Mouse (Mus musculus) hindbrain, embryonic 14.5 days (tissue): ENCODE results near the gene Cbarp. TPM values are rescaled to one million over a fixed set of nuclear protein-coding genes. Genes with fewer than 3 reads are reported as not detected.
A peak's percentile ranks its signal among the peaks of the same experiment; 100 is the strongest.

ENCODE experiments used
- ATAC-seq: fragments of 200-750 bp; cut with Nextera tagmentation; 2 replicates; pipeline ENCODE4 v1.8.0; 2017; ENCODE audit warnings: moderate number of reproducible peaks, mild to moderate bottlenecking, moderate TSS enrichment, moderate library complexity; ENCODE audit not compliant: low FRiP score
- DNase-seq: peaks from one replicate; pipeline ENCODE4 v3.0.0-alpha.2; 2015; ENCODE audit warnings: low spot score
- H3K27ac ChIP-seq: fragments of 300-500 bp; sonication (generic); 2 replicates; pipeline ENCODE4 v1.5.1; 2014; ENCODE audit warnings: mild to moderate bottlenecking, moderate library complexity
- H3K27me3 ChIP-seq: fragments of 300-500 bp; sonication (generic); 2 replicates; pipeline ENCODE4 v1.6.1; 2014; ENCODE audit warnings: mild to moderate bottlenecking, low read length, mixed read lengths; ENCODE audit not compliant: control insufficient read depth, insufficient read depth
- H3K36me3 ChIP-seq: fragments of 300-500 bp; sonication (generic); replicated peaks from 2 replicates; pipeline ENCODE4 v1.6.1; 2014; ENCODE audit not compliant: control insufficient read depth, insufficient read depth
- H3K4me1 ChIP-seq: fragments of 300-500 bp; sonication (generic); replicated peaks from 2 replicates; pipeline ENCODE4 v1.6.1; 2014; ENCODE audit warnings: antibody characterized with exemption, low read length, mixed read lengths; ENCODE audit not compliant: control insufficient read depth, insufficient read depth
- H3K4me2 ChIP-seq: fragments of 300-500 bp; sonication (generic); replicated peaks from 2 replicates; pipeline ENCODE4 v1.6.1; 2014; ENCODE audit warnings: mild to moderate bottlenecking, moderate library complexity
- H3K4me3 ChIP-seq: fragments of 300-500 bp; sonication (generic); replicated peaks from 2 replicates; pipeline ENCODE4 v1.5.1; 2014; ENCODE audit warnings: mild to moderate bottlenecking, low read length
- H3K9ac ChIP-seq: fragments of 300-500 bp; sonication (generic); 2 replicates; pipeline ENCODE4 v1.6.1; 2014
- H3K9me3 ChIP-seq: fragments of 300-500 bp; sonication (generic); 2 replicates; pipeline ENCODE4 v1.6.1; 2016; ENCODE audit warnings: low read length; ENCODE audit not compliant: control insufficient read depth
- WGBS: fragments of 180-500 bp; shearing (Covaris S2); extraction: QIAGEN DNeasy Blood & Tissue Kit; methylation state at CpG from one replicate; pipeline ENCODE4 v1.1.7; 2014; 5-methylcytosine and 5-hydroxymethylcytosine counted together
- polyA plus RNA-seq: library from polyadenylated mRNA; unstranded; fragments of >200 nt; fragmentation: Nextera tagmentation; extraction: Ambion mirVana; gene quantifications from 2 replicates; pipeline ENCODE4 v1.2.1, GENCODE M21; 2014

Gene Cbarp
- polyA plus RNA-seq, 1 experiment from 2014 or later: 93.4 TPM

- no peak for ATAC-seq
- peak overlapping the region; percentile 93; the same call in 1 of the 2 replicates for H3K9ac ChIP-seq
- H3K4me1 ChIP-seq: peaks cover 38% of the 10 kb centered on the region
- 78% methylated on average over 11 of the region's 11 CpGs for WGBS
- DNase-seq: no peak
- H3K9me3 ChIP-seq: no peaks in the 10 kb centered on the region
- H3K4me3 ChIP-seq: no peak overlapping the region
- H3K4me2 ChIP-seq: peak overlapping the region; percentile 96; the same call in 1 of the 2 replicates
- peaks cover 37% of the 10 kb centered on the region for H3K36me3 ChIP-seq
- H3K27me3 ChIP-seq: no peaks in the 10 kb centered on the region
- H3K27ac ChIP-seq: peak overlapping the region; percentile 98; the same call in 1 of the 2 replicates
Measured at GRCm38 (mm10) chr10:80139975-80140665, 515 bp downstream of the Cbarp start.

GRCm38 (mm10) chr10:80139439-80139775, 1.2 kb downstream of the Cbarp start:
- H3K4me3 ChIP-seq: peak overlapping the region; percentile 78
- H3K27ac ChIP-seq: peak overlapping the region; percentile 98
- H3K9me3 ChIP-seq: no peaks in the 10 kb centered on the region
- ATAC-seq (peak; percentile 7; the same call in 1 of the 2 replicates), DNase-seq (no peak)
- H3K36me3 ChIP-seq: peaks cover 37% of the 10 kb centered on the region
- H3K4me1 ChIP-seq: peaks cover 38% of the 10 kb centered on the region
- H3K27me3 ChIP-seq: no peaks in the 10 kb centered on the region
- WGBS: 2% methylated on average over 7 of the region's 10 CpGs
- H3K9ac ChIP-seq: peak overlapping the region; percentile 93
- peak overlapping the region; percentile 96 for H3K4me2 ChIP-seq

GRCm38 (mm10) chr10:80138553-80139438, 1.8 kb downstream of the Cbarp start, which contains the start of gene Atp5d:
Gene Atp5d (plus strand): TSS chr10:80138632.
- Histone ChIP-seq H3K4me2 (peak within 1 kb of the TSS; percentile 96), H3K9ac (peak within 1 kb of the TSS; percentile 93), H3K4me1 (peaks cover 38% of the 10 kb centered on the region), H3K27ac (peak within 1 kb of the TSS; percentile 98), H3K4me3 (peak within 1 kb of the TSS; percentile 78), H3K36me3 (peaks cover 37% of the 10 kb centered on the region), H3K27me3 (no peaks in the 10 kb centered on the region), H3K9me3 (no peaks in the 10 kb centered on the region)
- ATAC-seq: 0 out of 2 replicates have a peak, but pooled peaks have one; percentile 1
- 0% methylated on average over 48 of the region's 94 CpGs for WGBS
- peak; percentile 67 for DNase-seq

- H3K27me3 ChIP-seq: no peaks in the 10 kb centered on the region
- H3K4me3 ChIP-seq: peak overlapping the region; percentile 78
- peaks cover 34% of the 10 kb centered on the region for H3K4me1 ChIP-seq
- peak overlapping the region; percentile 96 for H3K4me2 ChIP-seq
- peak overlapping the region; percentile 98 for H3K27ac ChIP-seq
- H3K9ac ChIP-seq: peak overlapping the region; percentile 93
- ATAC-seq (no peak), DNase-seq (no peak)
- peaks cover 41% of the 10 kb centered on the region for H3K36me3 ChIP-seq
- 4% methylated on average over 26 of the region's 33 CpGs for WGBS
- no peaks in the 10 kb centered on the region for H3K9me3 ChIP-seq
Measured at GRCm38 (mm10) chr10:80137626-80138552, 2.7 kb downstream of the Cbarp start.

GRCm38 (mm10) chr10:80136952-80137625, 3.5 kb downstream of the Cbarp start:
- Histone ChIP-seq H3K4me3 (peak overlapping the region; percentile 78), H3K9me3 (no peaks in the 10 kb centered on the region), H3K4me2 (peak overlapping the region; percentile 96), H3K27me3 (no peaks in the 10 kb centered on the region), H3K27ac (peak overlapping the region; percentile 98), H3K4me1 (peaks cover 31% of the 10 kb centered on the region), H3K9ac (peak overlapping the region; percentile 93), H3K36me3 (peaks cover 49% of the 10 kb centered on the region)
- ATAC-seq: 0 out of 2 replicates have a peak, but pooled peaks have one; percentile 1
- 3% methylated on average over 28 of the region's 29 CpGs for WGBS
- no peak for DNase-seq

GRCm38 (mm10) chr10:80136179-80136951, 4.3 kb downstream of the Cbarp start:
- Histone ChIP-seq H3K9me3 (no peaks in the 10 kb centered on the region), H3K27ac (peak overlapping the region; percentile 98), H3K36me3 (peaks cover 56% of the 10 kb centered on the region), H3K9ac (peak overlapping the region; percentile 93), H3K4me3 (peak overlapping the region; percentile 78), H3K27me3 (no peaks in the 10 kb centered on the region), H3K4me1 (peaks cover 38% of the 10 kb centered on the region), H3K4me2 (peak overlapping the region; percentile 96)
- no peak for DNase-seq
- WGBS: 20% methylated on average over 42 of the region's 49 CpGs
- ATAC-seq: no peak

- Histone ChIP-seq H3K9ac (no peak overlapping the region), H3K4me2 (no peak overlapping the region; the same call in 1 of the 2 replicates)
- no peak for DNase-seq
Measured at GRCm38 (mm10) chr10:80135641-80136040, 5.0 kb downstream of the Cbarp start.

GRCm38 (mm10) chr10:80135161-80135560, 5.5 kb downstream of the Cbarp start:
- peaks cover 68% of the 10 kb centered on the region for H3K36me3 ChIP-seq
- no peaks in the 10 kb centered on the region for H3K9me3 ChIP-seq
- no peak overlapping the region for H3K27ac ChIP-seq
- no peak overlapping the region for H3K4me3 ChIP-seq
- no peak overlapping the region for H3K9ac ChIP-seq
- no peak for DNase-seq
- H3K27me3 ChIP-seq: no peaks in the 10 kb centered on the region
- no peak for ATAC-seq
- 89% methylated on average over 10 of the region's 10 CpGs for WGBS
- H3K4me2 ChIP-seq: no peak overlapping the region
- H3K4me1 ChIP-seq: peaks cover 41% of the 10 kb centered on the region

More at GRCm38 (mm10) chr10:80135641-80136040, 5.0 kb downstream of the Cbarp start:
- Histone ChIP-seq H3K27me3 (no peaks in the 10 kb centered on the region), H3K36me3 (peaks cover 63% of the 10 kb centered on the region), H3K27ac (no peak overlapping the region), H3K4me3 (no peak overlapping the region), H3K4me1 (peaks cover 41% of the 10 kb centered on the region), H3K9me3 (no peaks in the 10 kb centered on the region)
- WGBS: 89% methylated on average over 1 of the region's 1 CpGs
- ATAC-seq: no peak
